Mouse (Mus musculus) G1E (cell line): ENCODE results near the gene Galnt3. TPM values are rescaled to one million over a fixed set of nuclear protein-coding genes. Genes with fewer than 3 reads are reported as not detected.

Experiments used
- ATAC-seq: 2 replicates; pipeline ENCODE4 v1.8.0; 2016; ENCODE audit warnings: mild to moderate bottlenecking; ENCODE audit not compliant: insufficient number of reproducible peaks, poor library complexity, low FRiP score, severe bottlenecking; ENCODE audit errors: extremely low read depth
- DNase-seq: peaks from one replicate; pipeline ENCODE4 v3.0.0; 2012; ENCODE audit warnings: low spot score
- H3K27me3 ChIP-seq: 2 replicates; pipeline ENCODE4 v1.6.1; 2012; ENCODE audit warnings: mild to moderate bottlenecking, low read length, inconsistent platforms; ENCODE audit not compliant: insufficient read depth
- H3K36me3 ChIP-seq: replicated peaks from 2 replicates; pipeline ENCODE3; 2012; ENCODE audit warnings: mild to moderate bottlenecking, inconsistent platforms
- H3K4me1 ChIP-seq: 2 replicates; pipeline ENCODE4 v1.6.1; 2012; ENCODE audit warnings: low read depth, low read length, inconsistent platforms, mixed read lengths; ENCODE audit not compliant: insufficient read depth
- H3K4me3 ChIP-seq: 2 replicates; pipeline ENCODE4 v1.5.1; 2012; ENCODE audit warnings: low read depth, mild to moderate bottlenecking, inconsistent platforms, low read length, moderate library complexity, mixed read lengths
- H3K9me3 ChIP-seq: replicated peaks from 2 replicates; pipeline ENCODE4 v1.6.1; 2012; ENCODE audit warnings: inconsistent platforms
- CTCF ChIP-seq: IDR thresholded peaks from 2 replicates; pipeline ENCODE4 v1.5.1; 2012; ENCODE audit warnings: low read depth, low read length, inconsistent platforms, mixed read lengths
- GATA1 ChIP-seq: IDR thresholded peaks from 2 replicates; pipeline ENCODE4 v1.6.1; 2012; ENCODE audit warnings: borderline replicate concordance, low read length, inconsistent platforms, mixed read lengths
- GATA2 ChIP-seq: IDR thresholded peaks from 2 replicates; pipeline ENCODE4 v1.6.1; 2012; ENCODE audit warnings: low read depth, low read length, inconsistent platforms, borderline replicate concordance
- POLR2AphosphoS5 ChIP-seq: IDR thresholded peaks from 2 replicates; pipeline ENCODE4 v1.6.1; 2012; ENCODE audit warnings: low read depth, low read length, inconsistent platforms; ENCODE audit not compliant: insufficient replicate concordance
- TAL1 ChIP-seq: conservative IDR thresholded peaks from 2 replicates; pipeline ENCODE4 v1.6.1; 2012; ENCODE audit warnings: low read depth, low read length, inconsistent platforms, mixed read lengths
- polyA plus RNA-seq: library from polyadenylated mRNA; stranded (reverse); fragments of >175 nt; gene quantifications from 2 replicates; pipeline ENCODE4 v1.2.3, GENCODE M21; 2012
- total RNA-seq, 2 experiments: library from RNA; stranded (forward) in 1 of 2; stranded (reverse) in 1 of 2; fragments of 200-1000 nt in 1 of 2; fragments of >200 nt in 1 of 2; fragmentation: Nextera tagmentation in 1 of 2; gene quantifications; 2 replicates each; pipeline ENCODE4 v1.2.3; 2014 to 2017

The Galnt3 gene
- total and polyA plus RNA-seq, 3 experiments: not detected

GRCm38 (mm10) chr2:66117686-66118085 lies 7.1 kb downstream of the Galnt3 start:
- Histone ChIP-seq H3K36me3 (no peaks in the 10 kb centered on the region), H3K27me3 (no peaks in the 10 kb centered on the region), H3K9me3 (peaks cover 29% of the 10 kb centered on the region), H3K4me3 (no peak overlapping the region), H3K4me1 (no peaks in the 10 kb centered on the region)
- TF ChIP-seq CTCF: no peak
- TF ChIP-seq GATA2: no peak
- TF ChIP-seq TAL1: no peak
- no peak for TF ChIP-seq POLR2AphosphoS5
- no peak for TF ChIP-seq GATA1
- DNase-seq: no peak
- ATAC-seq: no peak

- no peaks in the 10 kb centered on the region for H3K4me1 ChIP-seq
- DNase-seq: no peak
- no peak overlapping the region for H3K4me3 ChIP-seq
- H3K36me3 ChIP-seq: no peaks in the 10 kb centered on the region
- H3K27me3 ChIP-seq: no peaks in the 10 kb centered on the region
- peaks cover 21% of the 10 kb centered on the region for H3K9me3 ChIP-seq
- no peak for ATAC-seq
- TF ChIP-seq TAL1 (no peak), GATA2 (no peak), POLR2AphosphoS5 (no peak), GATA1 (no peak), CTCF (no peak)
These were observed 16.8 kb downstream of the Galnt3 start for GRCm38 (mm10) chr2:66107864-66108514.

GRCm38 (mm10) chr2:66103740-66104436 lies 20.9 kb downstream of the Galnt3 start:
- Histone ChIP-seq H3K4me3 (no peak overlapping the region), H3K36me3 (no peaks in the 10 kb centered on the region), H3K9me3 (peaks cover 35% of the 10 kb centered on the region), H3K4me1 (no peaks in the 10 kb centered on the region), H3K27me3 (no peaks in the 10 kb centered on the region)
- DNase-seq (no peak), ATAC-seq (no peak)
- TF ChIP-seq TAL1 (no peak), CTCF (no peak), GATA1 (no peak), GATA2 (no peak), POLR2AphosphoS5 (no peak)

GRCm38 (mm10) chr2:66101686-66102304 lies 23.0 kb downstream of the Galnt3 start:
- ATAC-seq: no peak
- TF ChIP-seq GATA2 (no peak), GATA1 (no peak), TAL1 (no peak), CTCF (no peak)
- H3K4me3 ChIP-seq: no peak overlapping the region
- peaks cover 33% of the 10 kb centered on the region for H3K9me3 ChIP-seq
- DNase-seq: no peak
- no peaks in the 10 kb centered on the region for H3K36me3 ChIP-seq
- H3K27me3 ChIP-seq: no peaks in the 10 kb centered on the region
- no peaks in the 10 kb centered on the region for H3K4me1 ChIP-seq

GRCm38 (mm10) chr2:66100671-66101351 lies 24.0 kb downstream of the Galnt3 start:
- H3K9me3 ChIP-seq: peaks cover 31% of the 10 kb centered on the region
- no peaks in the 10 kb centered on the region for H3K36me3 ChIP-seq
- no peaks in the 10 kb centered on the region for H3K4me1 ChIP-seq
- no peak overlapping the region for H3K4me3 ChIP-seq
- no peak for ATAC-seq
- no peak for DNase-seq
- TF ChIP-seq GATA1 (no peak), TAL1 (no peak), GATA2 (no peak), CTCF (no peak), POLR2AphosphoS5 (no peak)
- no peaks in the 10 kb centered on the region for H3K27me3 ChIP-seq

GRCm38 (mm10) chr2:66100239-66100638 lies 24.6 kb downstream of the Galnt3 start:
- TF ChIP-seq GATA1 (no peak), CTCF (no peak), TAL1 (no peak), POLR2AphosphoS5 (no peak), GATA2 (no peak)
- no peaks in the 10 kb centered on the region for H3K27me3 ChIP-seq
- peaks cover 34% of the 10 kb centered on the region for H3K9me3 ChIP-seq
- DNase-seq (no peak), ATAC-seq (no peak)
- no peak overlapping the region for H3K4me3 ChIP-seq
- H3K4me1 ChIP-seq: no peaks in the 10 kb centered on the region
- no peaks in the 10 kb centered on the region for H3K36me3 ChIP-seq
